ENCODE assay signal across 24 mouse cellular contexts in genomic region chr14:77836794-77837193, GRCm38 (mm10). TPM values are rescaled to one million over a fixed set of nuclear protein-coding genes. Genes with fewer than 3 reads are reported as not detected.
DNase-seq lines count a peak whose midpoint lies in the region; ATAC-seq and TF ChIP-seq lines count a peak whose summit lies in the region.
"Had no signal": no experiment of that assay in that cellular context is flagged by ENCODE, and none has a peak within 500 bp of the region (broad histone marks: within the 10 kb centered on the region; RNA-seq: fewer than 3 reads in every experiment).

No protein-coding gene starts in this region.

- H3K4me3 ChIP-seq in liver, postnatal 0 days (ENCODE audit: low read depth, low read length), result no peak overlapping the region
- H3K4me3 ChIP-seq in liver, embryonic 11.5 days (ENCODE audit: low read depth, low read length), result no peak overlapping the region
- no peak overlapping the region for H3K4me3 ChIP-seq in brown adipose tissue, adult 24 weeks (ENCODE audit: insufficient read depth, low read depth, low read length)
- H3K4me3 ChIP-seq: embryonic facial prominence, embryonic 12.5 days; hindbrain, embryonic 10.5 days; intestine, embryonic 15.5 days; limb, embryonic 12.5 days; midbrain, embryonic 12.5 days; neural tube, embryonic 12.5 days had no signal

- no peak for TF ChIP-seq CTCF in liver, postnatal 0 days (IDR thresholded peaks at IDR 0.05; ENCODE audit: low read depth)

- no peaks in the 10 kb centered on the region for H3K36me3 ChIP-seq in liver, postnatal 0 days (replicated peaks; ENCODE audit: insufficient read depth, low read length)
- no peaks in the 10 kb centered on the region for H3K36me3 ChIP-seq in liver, embryonic 11.5 days (ENCODE audit: control insufficient read depth, insufficient read depth, low read length)
- H3K36me3 ChIP-seq: embryonic facial prominence, embryonic 12.5 days; intestine, embryonic 15.5 days; limb, embryonic 12.5 days; midbrain, embryonic 12.5 days; neural tube, embryonic 12.5 days had no signal

- TF ChIP-seq EP300 in liver, postnatal 0 days (IDR thresholded peaks at IDR 0.05; ENCODE audit: low read depth), result no peak

- peak; percentile 13; the same call in 1 of the 2 replicates for ATAC-seq in liver, postnatal 0 days
- ATAC-seq in liver, embryonic 11.5 days (replicated peaks; ENCODE audit: low FRiP score), result no peak
- peak; percentile 88 for ATAC-seq in megakaryocyte progenitor cell, adult 5-6 weeks (replicated peaks; ENCODE audit: poor library complexity)
- ATAC-seq: hindbrain, embryonic 16.5 days; intestine, embryonic 15.5 days had no signal

- no peak overlapping the region for H3K9ac ChIP-seq in liver, postnatal 0 days (replicated peaks)
- no peak overlapping the region for H3K9ac ChIP-seq in liver, embryonic 11.5 days (ENCODE audit: low read depth, low read length)
- H3K9ac ChIP-seq: embryonic facial prominence, embryonic 12.5 days; intestine, embryonic 15.5 days; limb, embryonic 12.5 days; liver, embryonic 14.5 days; midbrain, embryonic 12.5 days; neural tube, embryonic 12.5 days had no signal

- no peaks in the 10 kb centered on the region for H3K27me3 ChIP-seq in liver, postnatal 0 days (ENCODE audit: insufficient read depth, low read length)
- H3K27me3 ChIP-seq in liver, embryonic 11.5 days (replicated peaks; ENCODE audit: control insufficient read depth, insufficient read depth, low read length), result no peaks in the 10 kb centered on the region
- H3K27me3 ChIP-seq: embryonic facial prominence, embryonic 12.5 days; intestine, embryonic 15.5 days; limb, embryonic 12.5 days; midbrain, embryonic 12.5 days; neural tube, embryonic 12.5 days had no signal

- no peaks in the 10 kb centered on the region for H3K9me3 ChIP-seq in liver, postnatal 0 days (ENCODE audit: low read length)
- no peaks in the 10 kb centered on the region for H3K9me3 ChIP-seq in liver, embryonic 11.5 days (ENCODE audit: control insufficient read depth, low read length)
- H3K9me3 ChIP-seq: embryonic facial prominence, embryonic 12.5 days; hindbrain, embryonic 10.5 days; intestine, embryonic 15.5 days; limb, embryonic 12.5 days; midbrain, embryonic 12.5 days; neural tube, embryonic 12.5 days had no signal

- no peaks in the 10 kb centered on the region for H3K4me1 ChIP-seq in liver, postnatal 0 days (ENCODE audit: insufficient read depth)
- no peaks in the 10 kb centered on the region for H3K4me1 ChIP-seq in liver, embryonic 11.5 days (replicated peaks; ENCODE audit: control insufficient read depth, insufficient read depth, low read length)
- H3K4me1 ChIP-seq in brown adipose tissue, adult 24 weeks (ENCODE audit: control insufficient read depth, insufficient read depth, insufficient read length, low read length), result peaks cover 9% of the 10 kb centered on the region
- H3K4me1 ChIP-seq: embryonic facial prominence, embryonic 12.5 days; hindbrain, embryonic 10.5 days; intestine, embryonic 15.5 days; midbrain, embryonic 12.5 days; neural tube, embryonic 12.5 days had no signal

- WGBS in liver, postnatal 0 days (ENCODE audit: insufficient replicate concordance), result 60% methylated on average over 2 of the region's 2 CpGs
- WGBS in liver, embryonic 11.5 days, result 80% methylated on average over 2 of the region's 2 CpGs

- no peak overlapping the region for H3K4me2 ChIP-seq in liver, postnatal 0 days (ENCODE audit: low read depth, low read length)
- H3K4me2 ChIP-seq in liver, embryonic 11.5 days, result no peak overlapping the region
- H3K4me2 ChIP-seq: embryonic facial prominence, embryonic 12.5 days; intestine, embryonic 15.5 days; limb, embryonic 12.5 days; midbrain, embryonic 12.5 days; neural tube, embryonic 12.5 days had no signal

- H3K27ac ChIP-seq in liver, postnatal 0 days (ENCODE audit: low read depth), result no peak overlapping the region
- no peak overlapping the region for H3K27ac ChIP-seq in liver, embryonic 11.5 days (ENCODE audit: low read depth, low read length)
- H3K27ac ChIP-seq in brown adipose tissue, adult 24 weeks (replicated peaks; ENCODE audit: low read depth, low read length), result peak overlapping the region; percentile 100
- H3K27ac ChIP-seq: embryonic facial prominence, embryonic 12.5 days; hindbrain, embryonic 10.5 days; intestine, embryonic 15.5 days; limb, embryonic 12.5 days; liver, embryonic 14.5 days; midbrain, embryonic 12.5 days; neural tube, embryonic 12.5 days had no signal

- no peak for DNase-seq in liver, postnatal 0 days
- DNase-seq in liver, embryonic 11.5 days (ENCODE audit: low spot score), result no peak
- no peak for DNase-seq in testis, postnatal 14 days (ENCODE audit: low spot score)
- no peak for DNase-seq in layer of hippocampus, postnatal 14 days (ENCODE audit: low spot score in 2 of 2)
- no peak for DNase-seq in layer of hippocampus, adult 9-10 months (ENCODE audit: low spot score)
- DNase-seq: adrenal gland, postnatal 14 days; cerebellum, adult 11 months; cerebellum, postnatal 10 days; gastrocnemius, postnatal 36 days; kidney, postnatal 36 days; retina, postnatal 1 day; right cerebral cortex, postnatal 25 days; spleen, adult 18-20 months; thymus, postnatal 14 days had no signal

RNA-seq across cellular contexts. Expression of gene Dnajc15, which starts 38.1 kb away (rescaled TPM):
- polyA plus RNA-seq in liver, postnatal 0 days (2015; fragmentation: Nextera tagmentation; extraction: Ambion mirVana), result 68.5 and 70.1 TPM in 2 replicates
- 98.1 and 100 TPM in 2 replicates for polyA plus RNA-seq in liver, embryonic 11.5 days (2014; fragmentation: Nextera tagmentation; extraction: Ambion mirVana)
- 998 and 1,189 TPM in 2 replicates for polyA plus RNA-seq in brown adipose tissue, adult 24 weeks (2012; ENCODE audit: insufficient read depth, insufficient read length, missing spikeins)
- 77.4 and 101 TPM in 2 replicates for total RNA-seq in megakaryocyte progenitor cell, adult 5-6 weeks (2015)
- total RNA-seq in megakaryocyte progenitor cell, adult 5-6 weeks (2017), result 66.5 and 77.4 TPM in 2 replicates
- 10 to 100 TPM; 61.5 to 64.1 TPM for total RNA-seq in layer of hippocampus, postnatal 14 days (2021)
